Mouse (Mus musculus) CH12.LX (cell line): Measurements from ENCODE around the gene Olfr430. TPM values are rescaled to one million over a fixed set of nuclear protein-coding genes. Genes with fewer than 3 reads are reported as not detected.

Experiments used
- DNase-seq: peaks from one replicate; pipeline ENCODE4 v3.0.0-alpha.2; 2013; ENCODE audit errors: extremely low read depth
- H3K27ac ChIP-seq: 2 replicates; pipeline ENCODE4 v1.5.1; 2012; ENCODE audit warnings: low read depth, mild to moderate bottlenecking, control low read depth, moderate library complexity; ENCODE audit not compliant: insufficient read depth
- H3K27me3 ChIP-seq: replicated peaks from 2 replicates; pipeline ENCODE3; 2012; ENCODE audit warnings: inconsistent platforms
- H3K36me3 ChIP-seq, 2 experiments: replicated peaks in 1 of 2; 2 replicates each; pipeline versions ENCODE3 to v1.6.1; 2012; ENCODE audit warnings: inconsistent platforms in 1 of 2, low read length in 1 of 2, mild to moderate bottlenecking in 1 of 2, mixed read lengths in 1 of 2, moderate library complexity in 1 of 2; ENCODE audit not compliant: control insufficient read depth in 1 of 2, insufficient read depth in 1 of 2
- H3K4me1 ChIP-seq, 2 experiments: 2 replicates each; pipeline ENCODE4 v1.6.1; 2012; ENCODE audit warnings: inconsistent platforms in 1 of 2, moderate library complexity in 1 of 2; ENCODE audit not compliant: insufficient read depth in 2 of 2, control insufficient read depth in 1 of 2
- H3K4me2 ChIP-seq: 2 replicates; pipeline ENCODE4 v1.6.1; 2012; ENCODE audit warnings: low read depth, mild to moderate bottlenecking, control low read depth; ENCODE audit not compliant: poor library complexity, insufficient read depth, severe bottlenecking
- H3K4me3 ChIP-seq, 3 experiments: fragments of 150-350 bp in 1 of 3; sonication (generic) in 1 of 3; replicated peaks in 1 of 3; 2 replicates each; pipeline versions ENCODE3 to v1.5.1; 2011 to 2012; ENCODE audit warnings: low read depth in 2 of 3, low read length in 2 of 3, mild to moderate bottlenecking in 2 of 3, moderate library complexity in 2 of 3, control low read depth in 1 of 3, improper control_type of control experiment in 1 of 3, inconsistent platforms in 1 of 3, mixed read lengths in 1 of 3; ENCODE audit not compliant: poor library complexity in 1 of 3
- H3K79me2 ChIP-seq: replicated peaks from 2 replicates; pipeline ENCODE4 v1.6.1; 2012; ENCODE audit warnings: mild to moderate bottlenecking, moderate library complexity; ENCODE audit not compliant: control insufficient read depth, poor library complexity, insufficient read depth, severe bottlenecking; ENCODE audit errors: extremely low read depth
- H3K9ac ChIP-seq: 2 replicates; pipeline ENCODE4 v1.6.1; 2012; ENCODE audit warnings: low read depth, mild to moderate bottlenecking, control low read depth, moderate library complexity; ENCODE audit not compliant: insufficient read depth
- H3K9me3 ChIP-seq: replicated peaks from 2 replicates; pipeline ENCODE3; 2012; ENCODE audit warnings: low read length, inconsistent platforms, mixed read lengths
- CHD2 ChIP-seq: IDR thresholded peaks from 2 replicates; pipeline ENCODE4 v1.6.1; 2011; ENCODE audit warnings: low read length, improper control_type of control experiment
- CTCF ChIP-seq, 2 experiments: IDR thresholded peaks in 1 of 2; conservative IDR thresholded peaks in 1 of 2; 2 replicates each; pipeline ENCODE4 v1.5.1; 2011 to 2012; ENCODE audit warnings: low read depth in 2 of 2, low read length in 2 of 2, improper control_type of control experiment in 1 of 2, inconsistent platforms in 1 of 2, mild to moderate bottlenecking in 1 of 2, moderate library complexity in 1 of 2
- ELF1 ChIP-seq: IDR thresholded peaks from 2 replicates; pipeline ENCODE4 v1.6.1; 2014; ENCODE audit warnings: low read depth, mild to moderate bottlenecking, inconsistent platforms, low read length, improper control_type of control experiment
- EP300 ChIP-seq: IDR thresholded peaks from 2 replicates; pipeline ENCODE4 v1.6.1; 2011; ENCODE audit warnings: low read length, improper control_type of control experiment
- GABPA ChIP-seq: IDR thresholded peaks from 2 replicates; pipeline ENCODE4 v1.6.1; 2012; ENCODE audit warnings: low read depth, low read length, improper control_type of control experiment, inconsistent platforms; ENCODE audit not compliant: insufficient replicate concordance
- HCFC1 ChIP-seq: IDR thresholded peaks from 2 replicates; pipeline ENCODE4 v1.6.1; 2012; ENCODE audit warnings: low read depth, mild to moderate bottlenecking, inconsistent platforms, low read length, improper control_type of control experiment
- JUND ChIP-seq: conservative IDR thresholded peaks from 2 replicates; pipeline ENCODE4 v1.6.1; 2011; ENCODE audit warnings: low read depth, low read length, improper control_type of control experiment
- MAFK ChIP-seq: IDR thresholded peaks from 2 replicates; pipeline ENCODE4 v1.6.1; 2011; ENCODE audit warnings: low read length, improper control_type of control experiment; ENCODE audit not compliant: insufficient replicate concordance
- MAX ChIP-seq: IDR thresholded peaks from 2 replicates; pipeline ENCODE4 v1.6.1; 2011; ENCODE audit warnings: low read length, improper control_type of control experiment
- MEF2A ChIP-seq: IDR thresholded peaks from 2 replicates; pipeline ENCODE4 v1.6.1; 2014; ENCODE audit warnings: low read depth, mild to moderate bottlenecking, inconsistent platforms, low read length, improper control_type of control experiment, borderline replicate concordance
- MXI1 ChIP-seq: IDR thresholded peaks from 2 replicates; pipeline ENCODE4 v1.6.1; 2011; ENCODE audit warnings: mild to moderate bottlenecking, low read depth, low read length, improper control_type of control experiment
- MYC ChIP-seq: IDR thresholded peaks from 2 replicates; pipeline ENCODE4 v1.6.1; 2011; ENCODE audit warnings: low read depth, mild to moderate bottlenecking, improper control_type of control experiment, low read length
- NRF1 ChIP-seq: IDR thresholded peaks from 2 replicates; pipeline ENCODE4 v1.6.1; 2014; ENCODE audit warnings: low read depth, mild to moderate bottlenecking, inconsistent platforms, low read length, improper control_type of control experiment, moderate library complexity
- PAX5 ChIP-seq: IDR thresholded peaks from 2 replicates; pipeline ENCODE4 v1.6.1; 2012; ENCODE audit warnings: low read length, inconsistent platforms, mixed read lengths
- POLR2A ChIP-seq: IDR thresholded peaks from 2 replicates; pipeline ENCODE4 v1.6.1; 2011; ENCODE audit warnings: low read depth, mild to moderate bottlenecking, improper control_type of control experiment, low read length
- POLR2AphosphoS2 ChIP-seq: IDR thresholded peaks from 2 replicates; pipeline ENCODE4 v1.6.1; 2011; ENCODE audit warnings: low read depth, low read length, improper control_type of control experiment
- RCOR1 ChIP-seq: conservative IDR thresholded peaks from 2 replicates; pipeline ENCODE4 v1.6.1; 2012; ENCODE audit warnings: low read depth, mild to moderate bottlenecking, inconsistent platforms, low read length, improper control_type of control experiment
- SIN3A ChIP-seq: IDR thresholded peaks from 2 replicates; pipeline ENCODE4 v1.6.1; 2012; ENCODE audit warnings: low read length, improper control_type of control experiment, inconsistent platforms
- SMC3 ChIP-seq: IDR thresholded peaks from 2 replicates; pipeline ENCODE4 v1.6.1; 2011; ENCODE audit warnings: low read depth, low read length, improper control_type of control experiment
- TBP ChIP-seq: conservative IDR thresholded peaks from 2 replicates; pipeline ENCODE4 v1.6.1; 2011; ENCODE audit warnings: low read depth, low read length, improper control_type of control experiment
- TCF12 ChIP-seq: IDR thresholded peaks from 2 replicates; pipeline ENCODE4 v1.6.1; 2014; ENCODE audit warnings: low read depth, mild to moderate bottlenecking, inconsistent platforms, low read length, improper control_type of control experiment
- USF1 ChIP-seq: IDR thresholded peaks from 2 replicates; pipeline ENCODE4 v1.6.1; 2014; ENCODE audit warnings: low read depth, mild to moderate bottlenecking, inconsistent platforms, low read length, improper control_type of control experiment
- USF2 ChIP-seq: conservative IDR thresholded peaks from 2 replicates; pipeline ENCODE4 v1.6.1; 2011; ENCODE audit warnings: low read depth, low read length, improper control_type of control experiment
- ZMIZ1 ChIP-seq: IDR thresholded peaks from 2 replicates; pipeline ENCODE4 v1.6.1; 2012; ENCODE audit warnings: low read depth, mild to moderate bottlenecking, inconsistent platforms, low read length, improper control_type of control experiment
- ZNF384 ChIP-seq: IDR thresholded peaks from 2 replicates; pipeline ENCODE4 v1.6.1; 2012; ENCODE audit warnings: low read depth, low read length, improper control_type of control experiment, inconsistent platforms
- dilution Hi-C: fragments of 300-500 bp; cut with MboI; formaldehyde crosslinking; loops from 2 replicates; pipeline ENCODE4 v1.14.3; 2020; ENCODE audit warnings: low sequenced_read_pairs; ENCODE audit not compliant: extremely low pct_unique_long_range_greater_than_20kb, extremely low pct_ligation_motif_present
- in situ Hi-C: fragments of 300-500 bp; cut with MboI; formaldehyde crosslinking; loops from 3 replicates; pipeline ENCODE4 v1.14.3; 2019; ENCODE audit warnings: low sequenced_read_pairs, low pct_ligation_motif_present, low pct_unique_long_range_greater_than_20kb, mixed read lengths
- polyA plus RNA-seq: library from polyadenylated mRNA; unstranded; fragments of >175 nt; gene quantifications from 2 replicates; pipeline ENCODE4 v1.2.1, GENCODE M21; 2012; ENCODE audit warnings: low read depth; ENCODE audit not compliant: insufficient read length
- total RNA-seq, 2 experiments: library from RNA; depleted of rRNA; stranded (reverse); fragments of 300-350 nt in 1 of 2; fragments of >200 nt in 1 of 2; gene quantifications; 2 replicates each; pipeline ENCODE4 v1.2.3; 2012 to 2014

The Olfr430 gene
- total and polyA plus RNA-seq, 3 experiments = not detected

GRCm38 (mm10) chr1:174055248-174055647, 11.2 kb upstream of the Olfr430 start:
- Histone ChIP-seq H3K9me3 (no peaks in the 10 kb centered on the region), H3K4me1 (peaks cover 7 to 10% of the 10 kb centered on the region in 2 experiments; a peak in 3 of 4 replicates), H3K36me3 (no peaks in the 10 kb centered on the region), H3K4me3 (no peak overlapping the region), H3K27me3 (no peaks in the 10 kb centered on the region), H3K4me2 (no peak overlapping the region), H3K9ac (no peak overlapping the region)
- no peak for DNase-seq
- dilution Hi-C loops (no loop called here), in situ Hi-C loops (no loop called here)
- TF ChIP-seq POLR2A = no peak
- TF ChIP-seq MYC = no peak
- no peak for TF ChIP-seq USF1
- no peak for TF ChIP-seq SIN3A
- no peak for TF ChIP-seq MAX
- no peak for TF ChIP-seq SMC3
- no peak for TF ChIP-seq MAFK
- no peak for TF ChIP-seq ZNF384
- TF ChIP-seq HCFC1 = no peak
- TF ChIP-seq POLR2AphosphoS2 = no peak
- TF ChIP-seq GABPA = no peak
- no peak for TF ChIP-seq PAX5
- no peak for TF ChIP-seq RCOR1
- TF ChIP-seq JUND = no peak
- no peak for TF ChIP-seq CHD2
- TF ChIP-seq TBP = no peak
- TF ChIP-seq MEF2A = no peak
- no peak for TF ChIP-seq MXI1
- TF ChIP-seq ZMIZ1 = no peak
- TF ChIP-seq, all 38 proteins: peak for 0
- Histone ChIP-seq H3K27ac (no peak overlapping the region), H3K79me2 (no peaks in the 10 kb centered on the region)

- H3K27ac ChIP-seq = no peak within 1 kb of the TSS
- no peaks in the 10 kb centered on the region for H3K27me3 ChIP-seq
- TF ChIP-seq MAFK (no peak), HCFC1 (no peak), SMC3 (no peak), RCOR1 (no peak), USF2 (no peak), CTCF (conservative IDR thresholded peaks at IDR 0.05 in 1 of 2, IDR thresholded peaks at IDR 0.05 in 1 of 2; ENCODE audit: low read depth in 2 of 2, low read length in 2 of 2) (no peak), ELF1 (no peak), TCF12 (no peak), EP300 (no peak), NRF1 (no peak)
- H3K9me3 ChIP-seq = no peaks in the 10 kb centered on the region
- H3K4me1 ChIP-seq = no peaks in the 10 kb centered on the region
- no peaks in the 10 kb centered on the region for H3K79me2 ChIP-seq
- H3K36me3 ChIP-seq = no peaks in the 10 kb centered on the region
- no peak for DNase-seq
- no peak within 1 kb of the TSS for H3K4me2 ChIP-seq
- dilution Hi-C loops (no loop called here), in situ Hi-C loops (loop anchor here (25.0 kb wide), 2 partner anchors 222 to 622 kb away; no protein-coding TSS in a partner anchor)
- H3K4me3 ChIP-seq = no peak within 1 kb of the TSS
- H3K9ac ChIP-seq = no peak within 1 kb of the TSS
Observed at GRCm38 (mm10) chr1:174084031-174084430, 17.6 kb downstream of the Olfr430 start, which contains the start of gene Olfr429. Gene Olfr429 (plus strand): TSS chr1:174084331.
